Mouse (Mus musculus): ENCODE results near the gene Olfr45.
"Not testable (repeated sequence)": the region's sequence is repeated elsewhere in the genome, so short reads cannot be mapped to it uniquely, and the experiment has no call there.

Gene Olfr45

GRCm38 (mm10) chr7:140681651-140682050, at the start of gene Olfr45:
Gene Olfr45, plus strand, starts transcription at chr7:140681951.
- DNase-seq: no peak

- no peak for DNase-seq
Observed at GRCm38 (mm10) chr7:140646152-140646551, 35.6 kb upstream of the Olfr45 start, which contains the start of gene Olfr53. Gene Olfr53, plus strand, starts transcription at chr7:140646452.

DNA sequence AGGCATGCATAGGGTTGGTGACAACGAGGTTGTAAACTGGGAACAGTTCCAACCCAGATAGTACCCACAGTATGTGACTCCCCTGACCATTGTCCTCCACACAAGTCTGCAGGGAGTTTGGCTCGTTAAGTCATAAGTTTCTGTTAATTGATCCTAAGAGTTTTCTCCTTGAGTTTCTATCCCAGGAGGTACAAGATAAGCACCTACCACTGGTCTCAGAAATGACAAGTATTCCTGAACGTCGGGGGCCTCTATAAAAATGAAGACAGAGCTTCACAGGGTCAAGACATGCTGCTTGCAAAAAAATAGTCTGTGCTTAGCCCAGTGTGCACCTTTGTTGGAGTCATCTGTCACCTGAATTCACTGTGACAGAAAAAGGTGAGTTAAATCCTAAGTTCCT, 22.1 kb upstream of the Olfr45 start, which contains the start of gene Olfr539:
Gene Olfr539, plus strand, starts transcription at position 301 of the 400 bp plus-strand sequence.
- no peak for DNase-seq

GRCm38 (mm10) chr7:140670693-140671092, 11.1 kb upstream of the Olfr45 start:
- not testable (repeated sequence) for DNase-seq

DNA sequence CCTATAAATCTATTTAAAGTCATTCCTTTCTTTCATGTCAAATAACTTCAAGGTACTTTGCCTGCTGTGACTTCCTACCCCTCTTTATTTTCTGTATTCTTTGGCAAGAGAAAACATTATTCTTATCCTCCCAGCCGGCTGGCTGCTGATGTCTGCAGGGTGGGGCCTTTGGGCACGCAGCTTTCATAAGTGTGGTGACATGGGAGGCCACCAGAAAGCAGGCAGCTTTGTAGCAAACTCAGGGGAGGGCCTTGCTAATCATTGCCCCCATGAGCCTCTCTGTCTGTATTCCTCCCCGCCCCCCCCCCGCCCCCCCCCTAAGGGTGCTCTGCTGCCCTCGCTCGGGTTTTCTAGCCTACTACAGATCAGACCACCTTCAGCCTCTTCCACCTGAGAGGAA, 5.9 kb upstream of the Olfr45 start:
- DNase-seq: no peak

DNA sequence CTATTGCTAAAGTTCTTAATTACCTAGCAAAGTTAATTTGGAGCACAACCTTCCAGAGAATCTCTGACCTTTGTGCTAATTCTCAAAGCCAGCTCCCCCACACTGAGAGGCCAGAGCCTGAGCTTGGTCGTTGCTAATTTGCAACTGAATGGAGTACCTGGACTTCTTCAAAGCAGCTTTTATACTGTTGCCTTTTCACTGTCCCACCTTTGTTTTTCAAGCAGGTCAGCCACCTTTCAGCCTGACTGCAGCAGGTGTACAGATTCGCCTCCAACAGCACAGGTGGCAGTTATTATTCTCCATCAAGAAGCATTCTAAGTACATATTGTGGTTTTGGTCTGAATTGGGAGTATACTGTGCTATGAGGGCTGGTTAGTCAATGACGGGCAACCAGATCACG, 2.2 kb upstream of the Olfr45 start:
- DNase-seq: peak in 1 of 2 experiments; percentile 8

- DNase-seq: no peak
Observed at GRCm38 (mm10) chr7:140696967-140697366, 15.2 kb downstream of the Olfr45 start, which contains the start of gene Olfr541. Gene Olfr541, plus strand, starts transcription at chr7:140697267.

GRCm38 (mm10) chr7:140706348-140706747, 24.6 kb downstream of the Olfr45 start:
- no peak for DNase-seq

- DNase-seq: no peak
Observed at GRCm38 (mm10) chr7:140707536-140708284, 26.0 kb downstream of the Olfr45 start.

DNA sequence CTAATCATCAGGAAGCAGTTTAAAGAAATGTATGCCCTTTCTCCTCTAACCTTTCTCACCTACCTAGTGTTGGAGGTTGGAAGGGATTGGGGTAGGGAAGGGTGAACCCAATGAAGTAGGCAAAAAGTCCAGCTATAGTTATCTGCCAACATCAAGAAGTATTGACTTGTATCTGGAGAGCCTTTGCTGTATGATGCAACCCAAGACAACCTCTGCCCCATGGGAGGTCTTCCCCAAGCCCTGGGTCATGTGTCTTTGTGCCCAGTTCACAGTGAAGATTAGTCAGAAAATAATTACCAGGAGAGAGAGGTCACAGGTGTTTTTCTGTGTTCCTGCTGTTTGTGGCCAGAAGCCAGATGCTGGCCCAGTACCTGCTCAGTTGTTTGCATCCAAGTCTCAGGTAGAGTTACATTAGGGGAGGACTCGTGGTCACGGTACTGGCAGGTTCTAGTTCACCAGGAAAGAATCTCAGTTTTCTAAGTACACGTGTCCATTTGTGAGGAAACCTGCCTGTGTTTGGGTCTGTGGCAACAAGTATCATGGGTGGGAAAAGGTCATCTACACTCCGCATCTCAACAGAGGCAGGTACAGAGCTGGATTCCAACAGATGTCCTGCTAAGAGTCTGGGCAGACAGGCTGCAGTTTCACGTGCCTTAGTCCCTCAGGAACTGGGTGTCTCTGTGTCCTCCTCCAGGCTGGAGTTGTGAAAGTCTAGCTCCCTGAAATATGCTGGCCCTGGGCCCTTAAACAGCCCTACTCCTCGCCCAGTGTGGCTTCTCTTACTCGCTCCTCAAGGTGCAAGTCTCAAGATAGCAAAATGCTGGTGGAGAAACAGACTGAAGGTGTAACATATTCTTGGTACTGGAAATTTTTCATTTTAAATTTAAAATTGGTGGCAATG, 35.7 kb downstream of the Olfr45 start:
- DNase-seq: peak in 1 of 2 experiments; percentile 8

- DNase-seq: peak; percentile 5 to 20
Observed at GRCm38 (mm10) chr7:140721095-140721494, 39.3 kb downstream of the Olfr45 start.

- DNase-seq: no peak
Observed at GRCm38 (mm10) chr7:140725558-140725957, 43.8 kb downstream of the Olfr45 start.

- DNase-seq: peak in 1 of 2 experiments; percentile 15
Observed at GRCm38 (mm10) chr7:140733162-140733561, 51.4 kb downstream of the Olfr45 start.

Measured in kidney, adult 8-10 months (tissue).